Mouse (Mus musculus) embryonic fibroblast, embryonic 13.5 days (primary cell): Measurements from ENCODE around the gene Clca3a2.

Source experiments
- CTCF ChIP-seq: IDR thresholded peaks from 2 replicates; pipeline ENCODE4 v1.5.1; 2011; ENCODE audit warnings: mild to moderate bottlenecking, control low read depth, low read length, moderate library complexity, borderline replicate concordance; ENCODE audit not compliant: insufficient read depth
- POLR2A ChIP-seq: IDR thresholded peaks from 2 replicates; pipeline ENCODE4 v1.6.1; 2011; ENCODE audit warnings: low read depth, mild to moderate bottlenecking, control low read depth, low read length, moderate library complexity

DNA sequence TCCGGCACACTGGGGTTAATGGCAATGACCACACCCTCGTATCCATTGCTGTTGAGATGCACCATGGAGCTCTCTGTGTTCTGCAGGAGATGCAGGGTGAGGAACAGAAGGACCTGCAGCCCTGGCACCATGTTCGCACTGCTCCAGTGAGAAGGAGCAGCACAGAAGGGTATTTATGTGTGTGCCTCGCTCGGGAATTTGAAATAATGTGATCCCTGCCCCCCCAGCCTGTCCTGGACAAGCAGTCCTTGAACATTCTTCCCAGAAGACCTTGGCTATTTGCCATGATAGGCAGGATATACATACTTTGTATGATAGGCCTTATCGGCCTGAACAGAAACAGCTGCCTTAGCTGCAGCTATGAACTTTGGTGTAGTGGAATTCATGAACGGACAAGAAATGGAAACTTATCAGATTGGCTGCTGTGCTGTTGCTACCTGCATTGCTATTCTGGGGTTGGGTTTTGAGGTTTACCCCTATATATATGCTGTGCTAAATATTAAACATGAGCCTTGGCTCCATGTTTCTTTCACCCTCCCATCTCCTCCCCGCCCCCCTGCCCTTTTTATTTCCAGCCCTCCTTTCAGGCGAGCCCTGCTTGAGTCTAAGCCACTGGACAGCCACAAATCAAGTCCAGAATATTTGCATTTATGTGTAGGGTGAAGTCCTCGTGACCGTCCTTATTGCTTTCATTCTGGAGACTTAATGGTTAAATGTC, 58.5 kb downstream of the Clca3a2 start, which contains the start of gene Clca3a1:
- no peak for TF ChIP-seq CTCF
- TF ChIP-seq POLR2A, result 0 out of 2 replicates have a peak, but pooled peaks have one; percentile 15
